Mouse (Mus musculus): ENCODE results near the gene Cilp. TPM values are rescaled to one million over a fixed set of nuclear protein-coding genes. Genes with fewer than 3 reads are reported as not detected.

Gene Cilp
- under 1 TPM in 1 of 2 experiments, not detected in 1; 0.36 TPM for polyA plus RNA-seq (2017; shearing (Covaris generic))

DNA sequence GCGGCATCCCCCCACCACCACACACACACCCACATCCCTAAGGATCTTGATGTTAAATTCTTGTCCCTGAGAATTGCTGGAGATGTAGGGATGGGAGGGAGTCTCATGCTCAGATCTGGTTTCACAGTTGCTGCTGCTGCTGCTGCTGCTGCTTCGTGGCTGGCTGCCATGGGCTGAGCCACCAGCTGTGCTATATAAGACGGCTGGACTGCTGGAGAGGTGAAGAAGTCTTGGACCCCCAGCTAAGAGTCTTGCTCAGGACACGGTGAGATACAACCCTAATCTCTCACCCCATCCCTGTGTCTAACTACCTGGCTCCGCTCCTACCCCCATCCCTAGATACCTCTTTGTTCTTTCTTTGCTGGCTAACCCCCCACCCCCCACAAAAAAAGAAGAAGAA lies at the start of gene Cilp:
Gene Cilp, plus strand, starts transcription at position 222 of the 400 bp plus-strand sequence.

DNA sequence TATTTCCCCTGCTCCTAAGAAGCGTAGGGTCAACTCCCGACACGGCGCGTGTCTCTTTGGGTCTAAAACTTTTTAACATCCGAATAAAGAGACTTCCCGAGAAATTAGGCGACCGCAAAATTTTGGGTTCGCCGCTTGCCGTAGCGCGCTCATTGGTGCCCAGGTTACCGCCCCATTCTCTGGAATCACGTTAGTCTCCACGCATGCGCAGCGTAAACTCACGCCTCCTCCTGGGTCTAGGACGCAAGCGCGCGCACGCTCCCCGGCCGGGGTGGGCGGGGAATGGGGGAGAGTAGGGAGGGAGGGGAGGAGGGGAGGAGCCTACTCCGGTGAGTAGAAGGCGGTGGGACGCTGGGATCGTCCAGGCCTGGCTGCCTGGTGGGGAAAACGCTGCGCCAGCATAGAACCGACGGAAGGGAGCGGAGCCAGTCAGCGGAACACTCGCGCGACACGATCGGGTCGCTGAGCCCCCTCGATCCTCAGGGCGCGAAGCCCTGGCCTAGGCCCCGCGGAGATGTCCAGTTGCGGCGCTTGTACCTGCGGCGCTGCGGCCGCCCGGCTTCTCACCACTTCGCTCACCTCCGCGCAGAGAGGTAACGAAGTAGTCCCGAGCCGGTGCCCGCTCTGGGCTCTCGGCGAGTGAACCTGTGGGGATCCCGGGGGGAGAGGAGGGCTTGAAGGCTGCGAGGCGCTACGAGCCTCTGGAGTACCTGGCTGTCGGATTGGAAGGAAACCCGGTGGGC lies 29.2 kb downstream of the Cilp start, which contains the start of gene Clpx:
Gene Clpx, plus strand, starts transcription at position 288 of the 743 bp plus-strand sequence.

Other genes with a start within 250 kb of the Cilp start
- gene Hacd3, start 243.5 kb upstream of the Cilp start, polyA plus RNA-seq (2017; shearing (Covaris generic)): 100 to 1,000 TPM in 1 of 2 experiments, 10 to 100 TPM in 1; 94.6 to 128 TPM
- gene Dpp8, start 232.8 kb upstream of the Cilp start, polyA plus RNA-seq (2017; shearing (Covaris generic)): 10 to 100 TPM; 55.1 to 71.1 TPM
- under 1 TPM in 1 of 2 experiments, not detected in 1; 0.68 TPM for gene Igdcc4, start 163.7 kb upstream of the Cilp start, polyA plus RNA-seq (2017; shearing (Covaris generic))
- under 1 TPM in 1 of 2 experiments, not detected in 1; 0.07 TPM for gene Igdcc3, start 124.0 kb upstream of the Cilp start, polyA plus RNA-seq (2017; shearing (Covaris generic))
- gene Parp16, start 69.8 kb upstream of the Cilp start, polyA plus RNA-seq (2017; shearing (Covaris generic)): 1 to 10 TPM; 7.8 to 9.6 TPM
- 10 to 100 TPM; 45.4 to 46.4 TPM for gene Clpx, start 29.1 kb downstream of the Cilp start, polyA plus RNA-seq (2017; shearing (Covaris generic))
- gene Pdcd7, start 80.9 kb downstream of the Cilp start, polyA plus RNA-seq (2017; shearing (Covaris generic)): 10 to 100 TPM; 30.2 to 35.3 TPM
- gene Ubap1l, start 95.9 kb downstream of the Cilp start, polyA plus RNA-seq (2017; shearing (Covaris generic)): under 1 TPM in 1 of 2 experiments, not detected in 1; 0.12 TPM
- not detected for gene Kbtbd13, start 126.5 kb downstream of the Cilp start, polyA plus RNA-seq (2017; shearing (Covaris generic))
- gene Rasl12, start 133.3 kb downstream of the Cilp start, polyA plus RNA-seq (2017; shearing (Covaris generic)): not detected
- gene Slc51b, start 157.8 kb downstream of the Cilp start, polyA plus RNA-seq (2017; shearing (Covaris generic)): not detected
- gene Mtfmt, start 170.6 kb downstream of the Cilp start, polyA plus RNA-seq (2017; shearing (Covaris generic)): 10 to 100 TPM; 33.0 to 37.9 TPM
- gene Spg21, start 195.8 kb downstream of the Cilp start, polyA plus RNA-seq (2017; shearing (Covaris generic)): 100 to 1,000 TPM; 120 to 122 TPM

Measured in activated CD4-positive, CD25-positive, alpha-beta regulatory T cell (primary cell).